Mouse (Mus musculus): ENCODE measurements at regions not wholly inside any gene's neighbourhood (a gene's known extent, or its start where the extent isn't known, plus 50 kb on each side); places are given as distances from the start of the nearest gene placed in this dataset.

DNA sequence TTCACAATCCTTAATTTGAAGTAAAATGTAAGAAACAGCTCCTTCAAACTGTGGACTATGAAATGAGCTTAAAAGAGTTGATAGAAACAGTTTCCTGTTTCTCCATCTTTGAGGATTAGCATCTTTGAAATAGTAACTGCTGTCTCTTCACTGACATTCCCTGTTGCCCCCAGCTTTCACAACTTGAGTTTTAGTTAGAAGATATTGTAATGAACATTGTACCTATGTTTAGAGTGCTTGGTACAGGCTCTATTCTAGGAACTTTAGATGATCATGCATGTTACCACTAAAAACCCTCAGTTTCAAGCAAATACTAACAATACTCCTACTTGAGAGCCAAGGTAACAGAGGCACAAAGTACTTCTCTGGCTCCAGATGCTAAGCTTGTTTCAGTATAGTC, 340.1 kb upstream of the Sel1l start:
- TF ChIP-seq CTCF (conservative IDR thresholded peaks at IDR 0.05; ENCODE audit: insufficient read depth, insufficient read length, low read depth, low read length) (no peak), POLR2A (IDR thresholded peaks at IDR 0.05; ENCODE audit: low read depth, low read length) (no peak)
